Mouse (Mus musculus): Measurements from ENCODE around the gene Reg3a. TPM values are rescaled to one million over a fixed set of nuclear protein-coding genes. Genes with fewer than 3 reads are reported as not detected.
A peak's percentile ranks its signal among the peaks of the same experiment; 100 is the strongest.
"Not testable (repeated sequence)": the region's sequence is repeated elsewhere in the genome, so short reads cannot be mapped to it uniquely, and the experiment has no call there.

Reg3a gene
- 157 and 166 TPM in 2 replicates for polyA plus RNA-seq (2012; rRNA removed)

DNA sequence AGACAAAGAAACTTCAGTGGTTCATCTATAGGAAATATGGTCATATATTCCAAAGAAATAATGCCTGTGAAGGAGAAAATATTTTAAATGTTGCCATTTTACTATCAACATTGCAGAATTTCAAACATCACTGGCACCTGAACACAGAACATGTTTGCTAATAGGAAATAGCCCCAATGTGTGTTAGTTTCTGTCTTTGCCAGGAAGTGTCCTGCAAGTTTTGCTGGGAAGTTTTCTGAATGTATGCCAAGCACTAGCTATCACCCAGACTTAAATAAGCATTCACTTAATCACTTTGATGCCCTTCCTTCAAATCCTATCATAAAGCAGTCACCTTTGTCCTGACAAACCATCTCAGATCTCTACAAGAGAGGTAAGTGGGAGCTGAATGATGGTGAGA, at the start of gene Reg3a:
Gene Reg3a, plus strand, starts transcription at position 301 of the 400 bp plus-strand sequence.
- DNase-seq (ENCODE audit: low read depth, low spot score), result no peak

GRCm38 (mm10) chr6:78331919-78332569, 48.5 kb upstream of the Reg3a start:
- WGBS, result 21% methylated on average over 7 of the region's 7 CpGs

GRCm38 (mm10) chr6:78340296-78340695, 40.2 kb upstream of the Reg3a start:
- no peak for DNase-seq (ENCODE audit: low read depth, low spot score)

More at GRCm38 (mm10) chr6:78331919-78332569, 48.5 kb upstream of the Reg3a start:
- DNase-seq (ENCODE audit: low read depth, low spot score), result peak; percentile 1

DNA sequence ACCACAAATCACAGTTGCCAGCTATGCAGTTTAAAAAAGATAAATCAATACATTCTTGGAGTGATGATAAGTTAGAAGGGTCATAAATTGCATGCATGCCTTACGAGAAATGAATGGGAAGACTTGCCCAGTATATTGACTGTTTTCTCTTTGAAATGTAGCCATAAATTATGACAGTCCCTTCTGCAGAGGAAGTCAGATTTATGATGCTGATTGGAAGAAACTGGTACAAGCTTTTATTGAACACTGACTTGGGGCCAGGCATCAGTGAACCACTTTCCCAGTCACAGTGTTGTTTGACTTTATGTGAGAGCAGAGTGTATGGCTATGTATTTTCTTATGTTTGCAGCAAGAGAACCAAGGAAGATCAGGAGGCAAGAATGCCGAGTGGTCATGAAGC, 38.8 kb upstream of the Reg3a start:
- DNase-seq (ENCODE audit: low read depth, low spot score), result no peak
- WGBS, result 38% methylated on average over 2 of the region's 2 CpGs

GRCm38 (mm10) chr6:78361971-78362563, 18.4 kb upstream of the Reg3a start:
- DNase-seq (ENCODE audit: low read depth, low spot score), result peak; percentile 22
- WGBS, result 20% methylated on average over 2 of the region's 2 CpGs

- DNase-seq (ENCODE audit: low read depth, low spot score), result no peak
- 28% methylated on average over 2 of the region's 2 CpGs for WGBS
Measured at GRCm38 (mm10) chr6:78370357-78370756, 10.2 kb upstream of the Reg3a start, which contains the start of gene Reg3b. Gene Reg3b (plus strand): TSS chr6:78370657.

- DNase-seq (ENCODE audit: low read depth, low spot score), result no peak
- WGBS, result 65% methylated on average over 2 of the region's 2 CpGs
Measured at GRCm38 (mm10) chr6:78378765-78379164, 1.7 kb upstream of the Reg3a start, which contains the start of gene Reg3d. Gene Reg3d (minus strand): TSS chr6:78378865.

- WGBS, result 69% methylated on average over 3 of the region's 3 CpGs
- no peak for DNase-seq (ENCODE audit: low read depth, low spot score)
Measured at GRCm38 (mm10) chr6:78385609-78386008, 5.1 kb downstream of the Reg3a start.

DNA sequence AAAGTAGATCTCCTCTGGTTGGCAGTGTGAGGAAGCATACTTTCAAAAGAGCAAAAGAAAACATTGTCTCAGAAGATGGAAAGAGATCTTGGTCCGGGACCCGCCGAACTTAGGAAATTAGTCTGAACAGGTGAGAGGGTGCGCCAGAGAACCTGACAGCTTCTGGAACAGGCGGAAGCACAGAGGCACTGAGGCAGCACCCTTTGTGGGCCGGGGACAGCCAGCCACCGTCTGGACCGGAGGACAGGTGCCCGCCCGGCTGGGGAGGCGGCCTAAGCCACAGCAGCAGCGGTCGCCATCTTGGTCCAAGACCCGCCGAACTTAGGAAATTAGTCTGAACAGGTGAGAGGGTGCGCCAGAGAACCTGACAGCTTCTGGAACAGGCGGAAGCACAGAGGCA, 14.8 kb downstream of the Reg3a start, which contains the start of gene Reg2:
Gene Reg2, plus strand, starts transcription at position 301 of the 400 bp plus-strand sequence.
- 98% methylated on average over 4 of the region's 17 CpGs for WGBS
- not testable (repeated sequence) for DNase-seq (ENCODE audit: low read depth, low spot score)

- DNase-seq (ENCODE audit: low read depth, low spot score), result not testable (repeated sequence)
Measured at GRCm38 (mm10) chr6:78422411-78422810, 41.9 kb downstream of the Reg3a start, which contains the start of gene Reg1. Gene Reg1 (plus strand): TSS chr6:78422711.

- 49% methylated on average over 3 of the region's 3 CpGs for WGBS
- DNase-seq (ENCODE audit: low read depth, low spot score), result no peak
Measured at GRCm38 (mm10) chr6:78425497-78425896, 45.0 kb downstream of the Reg3a start.

Other genes with a start within 250 kb of the Reg3a start
- gene Reg3b, start 10.1 kb upstream of the Reg3a start, polyA plus RNA-seq (2012; rRNA removed), result 19,577 and 52,204 TPM in 2 replicates
- gene Reg3d, start 1.8 kb upstream of the Reg3a start, polyA plus RNA-seq (2012; rRNA removed), result 0.95 and 1.6 TPM in 2 replicates
- gene Reg2, start 14.9 kb downstream of the Reg3a start, polyA plus RNA-seq (2012; rRNA removed), result 0.14 TPM in 1 of 2 replicates, not detected in the other
- gene Reg1, start 42.0 kb downstream of the Reg3a start, polyA plus RNA-seq (2012; rRNA removed), result 5.6 and 11.9 TPM in 2 replicates
- gene Reg3g, start 88.2 kb downstream of the Reg3a start, polyA plus RNA-seq (2012; rRNA removed), result 7,614 and 24,841 TPM in 2 replicates

Measured in large intestine, adult 2 months (tissue).